Mouse (Mus musculus) embryonic facial prominence, embryonic 13.5 days (tissue): ENCODE measurements around the gene Gas2l3. TPM values are rescaled to one million over a fixed set of nuclear protein-coding genes. Genes with fewer than 3 reads are reported as not detected.

Experiments
- ATAC-seq: fragments of 200-750 bp; cut with Nextera tagmentation; 2 replicates; pipeline ENCODE4 v1.8.0; 2017; ENCODE audit warnings: low read depth; ENCODE audit not compliant: insufficient number of reproducible peaks, insufficient read depth, low FRiP score, low TSS enrichment
- H3K27ac ChIP-seq: fragments of 300-500 bp; sonication (generic); 2 replicates; pipeline ENCODE4 v1.5.1; 2015; ENCODE audit warnings: moderate library complexity, mild to moderate bottlenecking, inconsistent platforms
- H3K27me3 ChIP-seq: fragments of 300-500 bp; sonication (generic); 2 replicates; pipeline ENCODE4 v1.6.1; 2015; ENCODE audit warnings: mild to moderate bottlenecking, inconsistent platforms
- H3K36me3 ChIP-seq: fragments of 300-500 bp; sonication (generic); 2 replicates; pipeline ENCODE4 v1.6.1; 2015; ENCODE audit warnings: mild to moderate bottlenecking, inconsistent platforms
- H3K4me1 ChIP-seq: fragments of 300-500 bp; sonication (generic); 2 replicates; pipeline ENCODE4 v1.6.1; 2015; ENCODE audit warnings: inconsistent platforms
- H3K4me2 ChIP-seq: fragments of 300-500 bp; sonication (generic); 2 replicates; pipeline ENCODE4 v1.6.1; 2015; ENCODE audit warnings: moderate library complexity, mild to moderate bottlenecking, inconsistent platforms
- H3K4me3 ChIP-seq: fragments of 300-500 bp; sonication (generic); 2 replicates; pipeline ENCODE4 v1.5.1; 2015; ENCODE audit warnings: mild to moderate bottlenecking, inconsistent platforms
- H3K9ac ChIP-seq: fragments of 300-500 bp; sonication (generic); 2 replicates; pipeline ENCODE4 v1.6.1; 2015; ENCODE audit warnings: mild to moderate bottlenecking, inconsistent platforms
- H3K9me3 ChIP-seq: fragments of 300-500 bp; sonication (generic); 2 replicates; pipeline ENCODE4 v1.6.1; 2016; ENCODE audit warnings: inconsistent platforms
- WGBS: fragments of 180-500 bp; shearing (Covaris S2); methylation state at CpG from one replicate; pipeline ENCODE4 v1.1.7; 2015; ENCODE audit warnings: mixed read lengths; 5-methylcytosine and 5-hydroxymethylcytosine counted together
- polyA plus RNA-seq: library from polyadenylated mRNA; unstranded; fragments of >200 nt; fragmentation: Nextera tagmentation; extraction: Ambion mirVana; gene quantifications from 2 replicates; pipeline ENCODE4 v1.2.1, GENCODE M21; 2015

The Gas2l3 gene
- polyA plus RNA-seq, 1 experiment from 2014 or later: 14.5 TPM

- WGBS: 11% methylated on average over 4 of the region's 4 CpGs
- 0 out of 2 replicates have a peak, but pooled peaks cover 4% of the 10 kb centered on the region for H3K36me3 ChIP-seq
- H3K9me3 ChIP-seq: no peaks in the 10 kb centered on the region
- peak overlapping the region; percentile 92 for H3K4me2 ChIP-seq
- H3K27me3 ChIP-seq: no peaks in the 10 kb centered on the region
- peak overlapping the region; percentile 68 for H3K4me3 ChIP-seq
- no peak overlapping the region for H3K27ac ChIP-seq
- no peak for ATAC-seq
- peak overlapping the region; percentile 74; the same call in 1 of the 2 replicates for H3K9ac ChIP-seq
- peaks cover 14% of the 10 kb centered on the region for H3K4me1 ChIP-seq
Measured at GRCm38 (mm10) chr10:89442640-89443039, 1.1 kb downstream of the Gas2l3 start.

- Histone ChIP-seq H3K4me2 (no peak overlapping the region), H3K27ac (no peak overlapping the region), H3K4me3 (no peak overlapping the region), H3K9ac (no peak overlapping the region), H3K36me3 (0 out of 2 replicates have a peak, but pooled peaks cover 4% of the 10 kb centered on the region), H3K4me1 (peaks cover 14% of the 10 kb centered on the region), H3K27me3 (no peaks in the 10 kb centered on the region), H3K9me3 (no peaks in the 10 kb centered on the region)
- 96% methylated on average over 3 of the region's 3 CpGs for WGBS
- ATAC-seq: no peak
Measured at GRCm38 (mm10) chr10:89441961-89442360, 1.8 kb downstream of the Gas2l3 start.

GRCm38 (mm10) chr10:89439380-89439779, 4.4 kb downstream of the Gas2l3 start:
- H3K4me1 ChIP-seq: peaks cover 13% of the 10 kb centered on the region
- 0 out of 2 replicates have a peak, but pooled peaks cover 4% of the 10 kb centered on the region for H3K36me3 ChIP-seq
- H3K9me3 ChIP-seq: no peaks in the 10 kb centered on the region
- no peaks in the 10 kb centered on the region for H3K27me3 ChIP-seq
- WGBS: 87% methylated on average over 7 of the region's 7 CpGs
- no peak overlapping the region for H3K9ac ChIP-seq
- no peak for ATAC-seq
- H3K4me3 ChIP-seq: no peak overlapping the region
- H3K4me2 ChIP-seq: no peak overlapping the region
- H3K27ac ChIP-seq: no peak overlapping the region

GRCm38 (mm10) chr10:89437996-89438395, 5.8 kb downstream of the Gas2l3 start:
- H3K9me3 ChIP-seq: no peaks in the 10 kb centered on the region
- ATAC-seq: no peak
- H3K9ac ChIP-seq: no peak overlapping the region
- no peak overlapping the region for H3K4me2 ChIP-seq
- H3K4me3 ChIP-seq: no peak overlapping the region
- 0 out of 2 replicates have a peak, but pooled peaks cover 4% of the 10 kb centered on the region for H3K36me3 ChIP-seq
- no peak overlapping the region for H3K27ac ChIP-seq
- peaks cover 6% of the 10 kb centered on the region for H3K4me1 ChIP-seq
- no peaks in the 10 kb centered on the region for H3K27me3 ChIP-seq
- 77% methylated on average over 12 of the region's 12 CpGs for WGBS

- no peaks in the 10 kb centered on the region for H3K27me3 ChIP-seq
- H3K4me3 ChIP-seq: no peak overlapping the region
- H3K4me2 ChIP-seq: no peak overlapping the region
- H3K4me1 ChIP-seq: peaks cover under 1% of the 10 kb centered on the region
- H3K36me3 ChIP-seq: 0 out of 2 replicates have a peak, but pooled peaks cover 4% of the 10 kb centered on the region
- no peaks in the 10 kb centered on the region for H3K9me3 ChIP-seq
- no peak overlapping the region for H3K27ac ChIP-seq
- WGBS: 80% methylated on average over 9 of the region's 9 CpGs
- ATAC-seq: no peak
- no peak overlapping the region for H3K9ac ChIP-seq
Measured at GRCm38 (mm10) chr10:89437472-89437871, 6.3 kb downstream of the Gas2l3 start.

GRCm38 (mm10) chr10:89435920-89436319, 7.8 kb downstream of the Gas2l3 start:
- no peak overlapping the region for H3K27ac ChIP-seq

GRCm38 (mm10) chr10:89435413-89435812, 8.4 kb downstream of the Gas2l3 start:
- Histone ChIP-seq H3K4me3 (no peak overlapping the region), H3K27ac (no peak overlapping the region), H3K4me1 (no peaks in the 10 kb centered on the region), H3K36me3 (peaks cover 4% of the 10 kb centered on the region; the same call in 1 of the 2 replicates), H3K27me3 (no peaks in the 10 kb centered on the region), H3K9ac (no peak overlapping the region), H3K9me3 (no peaks in the 10 kb centered on the region), H3K4me2 (no peak overlapping the region)
- no peak for ATAC-seq
- 68% methylated on average over 12 of the region's 12 CpGs for WGBS

More at GRCm38 (mm10) chr10:89435920-89436319, 7.8 kb downstream of the Gas2l3 start:
- H3K4me2 ChIP-seq: no peak overlapping the region
- peaks cover 1% of the 10 kb centered on the region; the same call in 1 of the 2 replicates for H3K36me3 ChIP-seq
- H3K9ac ChIP-seq: no peak overlapping the region
- H3K4me1 ChIP-seq: no peaks in the 10 kb centered on the region
- no peak for ATAC-seq
- no peak overlapping the region for H3K4me3 ChIP-seq
- 64% methylated on average over 9 of the region's 9 CpGs for WGBS
- no peaks in the 10 kb centered on the region for H3K27me3 ChIP-seq
- no peaks in the 10 kb centered on the region for H3K9me3 ChIP-seq

GRCm38 (mm10) chr10:89434509-89435210, 9.1 kb downstream of the Gas2l3 start:
- H3K27ac ChIP-seq: no peak overlapping the region
- peaks cover 7% of the 10 kb centered on the region; the same call in 1 of the 2 replicates for H3K36me3 ChIP-seq
- no peak overlapping the region for H3K4me3 ChIP-seq
- no peak overlapping the region for H3K9ac ChIP-seq
- H3K4me2 ChIP-seq: peak overlapping the region; percentile 18; the same call in 1 of the 2 replicates
- no peaks in the 10 kb centered on the region for H3K27me3 ChIP-seq
- no peaks in the 10 kb centered on the region for H3K9me3 ChIP-seq
- no peak for ATAC-seq
- 29% methylated on average over 17 of the region's 17 CpGs for WGBS
- H3K4me1 ChIP-seq: no peaks in the 10 kb centered on the region

- H3K27me3 ChIP-seq: no peaks in the 10 kb centered on the region
- H3K27ac ChIP-seq: no peak overlapping the region
- no peak overlapping the region for H3K9ac ChIP-seq
- no peak for ATAC-seq
- no peak overlapping the region for H3K4me2 ChIP-seq
- H3K4me3 ChIP-seq: no peak overlapping the region
- WGBS: 92% methylated on average over 13 of the region's 13 CpGs
- no peaks in the 10 kb centered on the region for H3K4me1 ChIP-seq
- no peaks in the 10 kb centered on the region for H3K9me3 ChIP-seq
- H3K36me3 ChIP-seq: peaks cover 22% of the 10 kb centered on the region
Measured at GRCm38 (mm10) chr10:89432743-89433142, 11.0 kb downstream of the Gas2l3 start.

- no peak overlapping the region for H3K9ac ChIP-seq
- peaks cover 33% of the 10 kb centered on the region for H3K36me3 ChIP-seq
- no peaks in the 10 kb centered on the region for H3K4me1 ChIP-seq
- ATAC-seq: no peak
- no peak overlapping the region for H3K4me3 ChIP-seq
- H3K27ac ChIP-seq: no peak overlapping the region
- no peak overlapping the region for H3K4me2 ChIP-seq
- 95% methylated on average over 7 of the region's 7 CpGs for WGBS
- H3K9me3 ChIP-seq: no peaks in the 10 kb centered on the region
- H3K27me3 ChIP-seq: no peaks in the 10 kb centered on the region
Measured at GRCm38 (mm10) chr10:89430751-89431150, 13.0 kb downstream of the Gas2l3 start.

- peaks cover 51% of the 10 kb centered on the region for H3K36me3 ChIP-seq
- WGBS: 88% methylated on average over 11 of the region's 11 CpGs
- no peak for ATAC-seq
- H3K27ac ChIP-seq: no peak overlapping the region
- H3K4me2 ChIP-seq: no peak overlapping the region
- no peak overlapping the region for H3K4me3 ChIP-seq
- no peaks in the 10 kb centered on the region for H3K4me1 ChIP-seq
- H3K9me3 ChIP-seq: no peaks in the 10 kb centered on the region
- H3K27me3 ChIP-seq: no peaks in the 10 kb centered on the region
- no peak overlapping the region for H3K9ac ChIP-seq
Measured at GRCm38 (mm10) chr10:89424800-89425393, 18.9 kb downstream of the Gas2l3 start.

- H3K27ac ChIP-seq: no peak overlapping the region
- H3K4me1 ChIP-seq: no peaks in the 10 kb centered on the region
- no peak overlapping the region for H3K9ac ChIP-seq
- ATAC-seq: no peak
- H3K27me3 ChIP-seq: no peaks in the 10 kb centered on the region
- no peaks in the 10 kb centered on the region for H3K9me3 ChIP-seq
- H3K4me2 ChIP-seq: no peak overlapping the region
- H3K4me3 ChIP-seq: no peak overlapping the region
- H3K36me3 ChIP-seq: peaks cover 46% of the 10 kb centered on the region
- WGBS: 90% methylated on average over 9 of the region's 9 CpGs
Measured at GRCm38 (mm10) chr10:89424217-89424616, 19.6 kb downstream of the Gas2l3 start.
